Mouse (Mus musculus) ES-Bruce4 (cell line): ENCODE data around the gene Cryzl1.

Experiments used
- CTCF ChIP-seq: IDR thresholded peaks from one replicate; pipeline ENCODE4 v1.8.1; 2011; ENCODE audit warnings: low read depth, low read length
- EP300 ChIP-seq: IDR thresholded peaks from 2 replicates; pipeline ENCODE4 v1.6.1; 2011; ENCODE audit warnings: low read depth, low read length; ENCODE audit not compliant: insufficient read depth
- POLR2A ChIP-seq: IDR thresholded peaks from one replicate; pipeline ENCODE4 v1.8.1; 2011; ENCODE audit warnings: low read length; ENCODE audit not compliant: insufficient read depth

DNA sequence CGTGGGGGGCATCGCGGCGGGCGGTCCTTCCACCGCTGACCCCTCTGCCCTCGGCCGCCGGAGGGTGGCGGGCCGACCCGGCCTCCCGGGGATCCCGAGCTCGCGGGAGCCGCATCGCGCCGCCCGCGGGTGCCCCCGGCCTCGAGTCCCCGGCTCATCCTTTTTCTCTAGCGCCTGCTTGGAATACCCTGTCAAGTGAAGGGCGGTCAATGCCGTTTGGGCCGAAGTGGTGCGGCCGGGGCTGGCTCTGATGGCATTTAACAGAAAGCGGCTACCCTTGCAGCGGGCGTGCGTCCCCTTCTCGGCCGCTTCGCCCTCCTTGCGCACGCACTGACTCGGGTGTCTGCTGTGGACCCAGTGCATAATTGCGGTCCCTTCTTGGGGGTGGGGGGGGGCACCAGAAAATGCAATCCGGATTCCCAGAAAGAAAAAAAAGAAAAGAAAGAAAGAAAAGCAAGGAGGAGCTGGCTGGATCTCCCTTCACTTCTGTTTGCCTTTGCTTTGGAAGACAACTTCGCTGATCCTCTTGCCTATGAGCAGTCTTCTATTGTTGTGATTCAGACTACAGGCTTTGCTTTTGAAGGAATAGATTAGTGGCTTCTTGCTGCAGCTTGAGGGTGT lies 1.2 kb upstream of the Cryzl1 start:
- TF ChIP-seq POLR2A: no peak
- no peak for TF ChIP-seq CTCF
- no peak for TF ChIP-seq EP300
